Mouse (Mus musculus) CD8-positive naive resting alpha-beta T cell, adult 2 months (primary cell): ENCODE results near the gene Vmn2r121.

ENCODE experiments used
- DNase-seq, 2 experiments: peaks; one replicate each; pipeline ENCODE4 v3.0.0; 2022; ENCODE audit warnings: low read depth in 2 of 2, low spot score in 2 of 2

Gene Vmn2r121

GRCm38 (mm10) chrX:124135852-124136251 is at the start of gene Vmn2r121:
Vmn2r121 (minus strand) TSS chrX:124135952.
- DNase-seq, result no peak
